Mouse (Mus musculus) adrenal gland, postnatal 25 days (tissue): Measurements from ENCODE around the gene Dera. TPM values are rescaled to one million over a fixed set of nuclear protein-coding genes. Genes with fewer than 3 reads are reported as not detected.
"Not testable (repeated sequence)": the region's sequence is repeated elsewhere in the genome, so short reads cannot be mapped to it uniquely, and the experiment has no call there.

Experiments used
- DNase-seq: peaks from one replicate; pipeline ENCODE4 v3.0.0; 2021; ENCODE audit warnings: mixed read lengths
- long read RNA-seq: library from polyadenylated mRNA; stranded (forward); transcript quantifications from one replicate; pipeline ENCODE4 v2.0.0, GENCODE M21; 2021
- total RNA-seq: library from RNA; stranded (reverse); gene quantifications from 2 replicates; pipeline ENCODE4 v1.2.3, GENCODE M21; 2021

The Dera gene
- 30.0 and 31.3 TPM in 2 replicates for total RNA-seq
- long read RNA-seq, transcript Dera-201 (9 exons, 1,729 nt): major isoform, 74 of 81 reads
- long read RNA-seq, partial matches to known transcripts: 1 of 81 reads
- long read RNA-seq, other reads (novel, unspliced or antisense): 4 of 81 reads

- DNase-seq: peak; percentile 88
Observed at GRCm38 (mm10) chr6:137754056-137754856, at the start of gene Dera. Gene Dera, plus strand, starts transcription at chr6:137754546.

GRCm38 (mm10) chr6:137706209-137706608 is 48.1 kb upstream of the Dera start:
- no peak for DNase-seq

- not testable (repeated sequence) for DNase-seq
Observed at GRCm38 (mm10) chr6:137708726-137709405, 45.5 kb upstream of the Dera start.

- no peak for DNase-seq
Observed at GRCm38 (mm10) chr6:137710179-137711037, 43.9 kb upstream of the Dera start.

- no peak for DNase-seq
Observed at GRCm38 (mm10) chr6:137712654-137713309, 41.6 kb upstream of the Dera start.

GRCm38 (mm10) chr6:137713310-137713664 is 41.1 kb upstream of the Dera start:
- no peak for DNase-seq

- no peak for DNase-seq
Observed at GRCm38 (mm10) chr6:137716802-137717201, 37.5 kb upstream of the Dera start.

- no peak for DNase-seq
Observed at GRCm38 (mm10) chr6:137722220-137722931, 32.0 kb upstream of the Dera start.

GRCm38 (mm10) chr6:137723898-137724297 is 30.4 kb upstream of the Dera start:
- no peak for DNase-seq

GRCm38 (mm10) chr6:137734460-137734845 is 19.9 kb upstream of the Dera start:
- DNase-seq: no peak

- DNase-seq: peak; percentile 95
Observed at GRCm38 (mm10) chr6:137734846-137735609, 19.3 kb upstream of the Dera start, which contains the start of gene Strap. Gene Strap, plus strand, starts transcription at chr6:137735078.

- DNase-seq: no peak
Observed at GRCm38 (mm10) chr6:137735671-137736238, 18.6 kb upstream of the Dera start.

- DNase-seq: no peak
Observed at GRCm38 (mm10) chr6:137740972-137741371, 13.4 kb upstream of the Dera start.

GRCm38 (mm10) chr6:137744700-137745099 is 9.6 kb upstream of the Dera start:
- DNase-seq: no peak

GRCm38 (mm10) chr6:137747174-137747928 is 7.0 kb upstream of the Dera start:
- DNase-seq: no peak

GRCm38 (mm10) chr6:137751551-137752274 is 2.6 kb upstream of the Dera start:
- DNase-seq: no peak

GRCm38 (mm10) chr6:137752275-137752655 is 2.1 kb upstream of the Dera start:
- no peak for DNase-seq

- DNase-seq: no peak
Observed at GRCm38 (mm10) chr6:137754857-137755232, 499 bp downstream of the Dera start.

GRCm38 (mm10) chr6:137756310-137756709 is 2.0 kb downstream of the Dera start:
- DNase-seq: no peak
